Mouse (Mus musculus) inflammation-experienced regulatory T-cells, adult 6 months (primary cell): ENCODE measurements around the gene Pygm. TPM values are rescaled to one million over a fixed set of nuclear protein-coding genes. Genes with fewer than 3 reads are reported as not detected.

ENCODE experiments used
- ATAC-seq: one replicate; pipeline ENCODE4 v1.8.0; 2017
- polyA plus RNA-seq, 3 experiments: library from polyadenylated mRNA; unstranded; fragments of 100-300 nt; shearing (Covaris generic); gene quantifications; one replicate each; pipeline ENCODE4 v1.2.1; 2017

The Pygm gene
- polyA plus RNA-seq, 3 experiments from 2014 or later, result 3.4 to 6.5 (median 5.7) TPM

GRCm38 (mm10) chr19:6386234-6386633 lies 2.0 kb downstream of the Pygm start:
- no peak for ATAC-seq

- no peak for ATAC-seq
Observed at GRCm38 (mm10) chr19:6388006-6388405, 3.8 kb downstream of the Pygm start.

GRCm38 (mm10) chr19:6389803-6390202 lies 5.6 kb downstream of the Pygm start:
- ATAC-seq, result peak; percentile 76

GRCm38 (mm10) chr19:6390251-6390650 lies 6.1 kb downstream of the Pygm start:
- ATAC-seq, result no peak

- no peak for ATAC-seq
Observed at GRCm38 (mm10) chr19:6392743-6393393, 8.7 kb downstream of the Pygm start.

GRCm38 (mm10) chr19:6393637-6394036 lies 9.4 kb downstream of the Pygm start:
- no peak for ATAC-seq

GRCm38 (mm10) chr19:6396237-6396636 lies 12.0 kb downstream of the Pygm start:
- no peak for ATAC-seq

- ATAC-seq, result no peak
Observed at GRCm38 (mm10) chr19:6397582-6398249, 13.5 kb downstream of the Pygm start.

GRCm38 (mm10) chr19:6398447-6399284 lies 14.5 kb downstream of the Pygm start:
- ATAC-seq, result peak; percentile 23

GRCm38 (mm10) chr19:6399285-6400095 lies 15.3 kb downstream of the Pygm start, which contains the start of gene Rasgrp2:
Gene Rasgrp2, plus strand, starts transcription at chr19:6399340.
- ATAC-seq, result peak; percentile 67

- peak; percentile 36 for ATAC-seq
Observed at GRCm38 (mm10) chr19:6400096-6401086, 16.2 kb downstream of the Pygm start.

- ATAC-seq, result peak; percentile 37
Observed at GRCm38 (mm10) chr19:6401131-6401815, 17.1 kb downstream of the Pygm start.

- no peak for ATAC-seq
Observed at GRCm38 (mm10) chr19:6401951-6402350, 17.8 kb downstream of the Pygm start.

GRCm38 (mm10) chr19:6403869-6404268 lies 19.7 kb downstream of the Pygm start:
- ATAC-seq, result no peak

- ATAC-seq, result no peak
Observed at GRCm38 (mm10) chr19:6405433-6405832, 21.2 kb downstream of the Pygm start.

- ATAC-seq, result no peak
Observed at GRCm38 (mm10) chr19:6407109-6407508, 22.9 kb downstream of the Pygm start.

GRCm38 (mm10) chr19:6407816-6408510 lies 23.8 kb downstream of the Pygm start:
- no peak for ATAC-seq

GRCm38 (mm10) chr19:6408749-6409148 lies 24.6 kb downstream of the Pygm start:
- ATAC-seq, result no peak

- no peak for ATAC-seq
Observed at GRCm38 (mm10) chr19:6409176-6409575, 25.0 kb downstream of the Pygm start.

GRCm38 (mm10) chr19:6409936-6410335 lies 25.7 kb downstream of the Pygm start:
- no peak for ATAC-seq
